Mouse (Mus musculus) brain, embryonic 18.5 days (tissue): Measurements from ENCODE around the gene Parp9.
"Not testable (repeated sequence)": the region's sequence is repeated elsewhere in the genome, so short reads cannot be mapped to it uniquely, and the experiment has no call there.

Source experiments
- DNase-seq: peaks from one replicate; pipeline ENCODE4 v3.0.0-alpha.2; 2012; ENCODE audit warnings: low read depth, low spot score

Gene Parp9

GRCm38 (mm10) chr16:35993316-35993715, 55.0 kb downstream of the Parp9 start:
- DNase-seq: no peak

GRCm38 (mm10) chr16:35998852-35999251, 60.6 kb downstream of the Parp9 start:
- not testable (repeated sequence) for DNase-seq

- no peak for DNase-seq
These were observed 70.1 kb downstream of the Parp9 start for GRCm38 (mm10) chr16:36008396-36008795.

GRCm38 (mm10) chr16:36016335-36016734, 78.1 kb downstream of the Parp9 start:
- no peak for DNase-seq
